16 mouse cellular contexts compared by ENCODE assay signal in the genomic region with DNA sequence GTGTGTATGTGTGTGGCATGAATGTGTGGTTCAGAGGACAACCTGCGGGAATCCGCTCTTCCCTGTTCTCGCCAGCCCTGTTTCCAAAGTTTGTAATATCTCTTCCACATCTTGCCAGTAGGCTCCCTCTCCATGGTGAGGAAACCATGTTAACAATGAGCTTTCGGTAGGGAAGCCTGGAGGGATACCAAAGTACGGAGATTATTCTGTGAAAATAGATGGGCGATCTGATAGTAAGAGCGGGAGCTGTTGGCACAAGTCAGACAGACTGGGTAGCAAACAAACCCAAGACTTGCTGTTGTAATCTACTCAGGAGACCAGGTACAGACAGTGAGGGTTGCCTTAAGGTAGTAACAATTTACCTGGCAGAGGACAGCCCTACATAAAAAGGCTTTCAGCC. TPM values are rescaled to one million over a fixed set of nuclear protein-coding genes. Genes with fewer than 3 reads are reported as not detected.
"Had no signal": no experiment of that assay in that cellular context is flagged by ENCODE, and none has a peak within 500 bp of the region (broad histone marks: within the 10 kb centered on the region; RNA-seq: fewer than 3 reads in every experiment).

No protein-coding gene starts in this region.

- DNase-seq: lung, adult 2 months; lung, postnatal 14 days; lung, postnatal 36 days; right cerebral cortex, postnatal 14 days; thymus, postnatal 14 days; thymus, postnatal 36 days had no signal

- H3K9ac ChIP-seq: lung, embryonic 15.5 days; midbrain, embryonic 13.5 days; midbrain, embryonic 15.5 days; neural tube, embryonic 12.5 days; stomach, embryonic 15.5 days had no signal

- H3K27me3 ChIP-seq: lung, embryonic 15.5 days; midbrain, embryonic 13.5 days; midbrain, embryonic 15.5 days; neural tube, embryonic 12.5 days; stomach, embryonic 15.5 days had no signal

- ATAC-seq: lung, postnatal 0 days; midbrain, embryonic 13.5 days; midbrain, embryonic 15.5 days had no signal

- H3K36me3 ChIP-seq: lung, embryonic 15.5 days; midbrain, embryonic 13.5 days; midbrain, embryonic 15.5 days; neural tube, embryonic 12.5 days; stomach, embryonic 15.5 days had no signal

- H3K4me2 ChIP-seq: midbrain, embryonic 11.5 days; midbrain, embryonic 13.5 days; midbrain, embryonic 15.5 days; neural tube, embryonic 12.5 days; stomach, embryonic 15.5 days had no signal

- H3K9me3 ChIP-seq: lung, embryonic 15.5 days; megakaryocyte, embryonic 14.5 days; midbrain, embryonic 13.5 days; midbrain, embryonic 15.5 days; neural tube, embryonic 12.5 days; stomach, embryonic 15.5 days had no signal

- H3K27ac ChIP-seq: lung, embryonic 15.5 days; macrophage; midbrain, embryonic 13.5 days; midbrain, embryonic 15.5 days; neural tube, embryonic 12.5 days; stomach, embryonic 15.5 days; stomach, postnatal 0 days had no signal

- H3K4me3 ChIP-seq: lung, embryonic 15.5 days; megakaryocyte, embryonic 14.5 days; midbrain, embryonic 13.5 days; midbrain, embryonic 15.5 days; neural tube, embryonic 12.5 days; stomach, embryonic 15.5 days had no signal

RNA-seq across cellular contexts. Expression of a gene that starts 42.0 kb away (rescaled TPM):
- polyA plus RNA-seq: macrophage had no signal
